Mouse (Mus musculus) kidney, adult 9 months (tissue): ENCODE data around the gene Rgs6.

Source experiments
- DNase-seq: peaks from one replicate; pipeline ENCODE4 v3.0.0; 2022

Rgs6 gene

GRCm38 (mm10) chr12:83143574-83143973, 555.5 kb downstream of the Rgs6 start:
- no peak for DNase-seq

GRCm38 (mm10) chr12:83145074-83145473, 557.0 kb downstream of the Rgs6 start:
- DNase-seq, result no peak

- no peak for DNase-seq
These were observed 557.8 kb downstream of the Rgs6 start for GRCm38 (mm10) chr12:83145902-83146301.

GRCm38 (mm10) chr12:83146917-83147316, 558.8 kb downstream of the Rgs6 start:
- no peak for DNase-seq

- DNase-seq, result no peak
These were observed 561.9 kb downstream of the Rgs6 start for GRCm38 (mm10) chr12:83150030-83150429.

- no peak for DNase-seq
These were observed 562.7 kb downstream of the Rgs6 start for GRCm38 (mm10) chr12:83150813-83151212.

- DNase-seq, result no peak
These were observed 563.4 kb downstream of the Rgs6 start for GRCm38 (mm10) chr12:83151474-83151873.

- no peak for DNase-seq
These were observed 572.1 kb downstream of the Rgs6 start for GRCm38 (mm10) chr12:83160211-83160610.

GRCm38 (mm10) chr12:83160700-83161099, 572.6 kb downstream of the Rgs6 start:
- no peak for DNase-seq

- no peak for DNase-seq
These were observed 575.6 kb downstream of the Rgs6 start for GRCm38 (mm10) chr12:83163721-83164120.

GRCm38 (mm10) chr12:83165058-83165457, 577.0 kb downstream of the Rgs6 start:
- DNase-seq, result no peak

- DNase-seq, result no peak
These were observed 580.2 kb downstream of the Rgs6 start for GRCm38 (mm10) chr12:83168310-83168709.

- DNase-seq, result no peak
These were observed 581.6 kb downstream of the Rgs6 start for GRCm38 (mm10) chr12:83169495-83170209.

GRCm38 (mm10) chr12:83178770-83179169, 590.7 kb downstream of the Rgs6 start:
- no peak for DNase-seq

GRCm38 (mm10) chr12:83179860-83180259, 591.8 kb downstream of the Rgs6 start:
- no peak for DNase-seq

- no peak for DNase-seq
These were observed 592.5 kb downstream of the Rgs6 start for GRCm38 (mm10) chr12:83180561-83180960.

GRCm38 (mm10) chr12:83201674-83202073, 613.6 kb downstream of the Rgs6 start:
- no peak for DNase-seq

GRCm38 (mm10) chr12:83204361-83204760, 616.3 kb downstream of the Rgs6 start:
- DNase-seq, result no peak

GRCm38 (mm10) chr12:83206866-83207265, 618.8 kb downstream of the Rgs6 start:
- DNase-seq, result no peak

GRCm38 (mm10) chr12:83207481-83207880, 619.4 kb downstream of the Rgs6 start:
- no peak for DNase-seq

- DNase-seq, result no peak
These were observed 619.9 kb downstream of the Rgs6 start for GRCm38 (mm10) chr12:83208011-83208410.

- DNase-seq, result no peak
These were observed 620.7 kb downstream of the Rgs6 start for GRCm38 (mm10) chr12:83208841-83209240.

- no peak for DNase-seq
These were observed 621.4 kb downstream of the Rgs6 start for GRCm38 (mm10) chr12:83209461-83209860.

GRCm38 (mm10) chr12:83210294-83210693, 622.2 kb downstream of the Rgs6 start:
- no peak for DNase-seq

- no peak for DNase-seq
These were observed 622.6 kb downstream of the Rgs6 start for GRCm38 (mm10) chr12:83210735-83211134.
